Mouse (Mus musculus) B cell, adult 2 months (primary cell): ENCODE data around the gene B4galt2.

Experiments
- DNase-seq, 2 experiments: peaks; one replicate each; pipeline ENCODE4 v3.0.0; 2022

Gene B4galt2

GRCm38 (mm10) chr4:117867000-117867399, 16.3 kb downstream of the B4galt2 start:
- DNase-seq = no peak

- DNase-seq = peak; percentile 28 to 33
Observed at GRCm38 (mm10) chr4:117866083-117866482, 17.2 kb downstream of the B4galt2 start.

- DNase-seq = no peak
Observed at GRCm38 (mm10) chr4:117862823-117863222, 20.5 kb downstream of the B4galt2 start.

DNA sequence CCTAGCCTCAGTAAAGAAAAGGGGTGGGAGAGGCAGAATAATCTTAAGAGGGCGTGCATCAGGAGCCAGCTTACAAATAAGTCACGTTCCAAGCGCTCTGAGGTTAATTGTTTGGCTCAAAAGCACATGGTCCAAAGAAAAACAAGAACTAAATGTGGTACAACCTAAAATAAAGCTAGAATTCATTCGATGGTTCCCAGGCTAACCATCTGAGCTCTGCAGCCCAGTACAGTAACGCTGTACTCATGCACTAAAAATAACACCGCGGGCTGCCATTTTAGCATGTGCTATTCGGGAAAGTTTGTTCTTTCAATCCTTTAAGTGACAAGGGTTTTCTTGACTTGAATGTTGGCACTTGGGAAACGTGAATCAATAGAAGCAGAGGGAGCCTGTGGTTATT, 22.7 kb downstream of the B4galt2 start:
- no peak for DNase-seq

DNA sequence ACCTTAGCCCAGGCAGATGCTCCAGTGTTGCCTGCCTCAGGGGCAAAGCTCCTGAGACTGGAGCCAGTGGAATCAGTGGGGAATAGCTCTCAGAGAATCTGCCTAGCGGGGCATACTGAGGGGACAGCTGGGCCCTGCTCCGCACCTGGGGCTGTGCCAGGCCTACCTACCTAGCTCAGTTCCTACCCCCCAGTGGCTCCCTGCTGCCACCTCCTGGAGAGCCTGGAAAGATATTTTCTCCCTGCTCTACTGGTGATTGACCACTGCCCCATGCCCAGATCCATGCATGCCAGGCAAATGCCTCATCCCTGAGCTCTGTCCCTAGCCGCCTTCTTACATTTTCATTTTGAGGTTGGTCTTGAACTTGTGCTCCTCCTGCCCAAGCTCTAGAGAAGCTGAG, 24.5 kb downstream of the B4galt2 start:
- DNase-seq = peak; percentile 63 to 64

- DNase-seq = no peak
Observed at GRCm38 (mm10) chr4:117855146-117855545, 28.1 kb downstream of the B4galt2 start.

GRCm38 (mm10) chr4:117852152-117852868, 31.0 kb downstream of the B4galt2 start:
- DNase-seq = no peak

DNA sequence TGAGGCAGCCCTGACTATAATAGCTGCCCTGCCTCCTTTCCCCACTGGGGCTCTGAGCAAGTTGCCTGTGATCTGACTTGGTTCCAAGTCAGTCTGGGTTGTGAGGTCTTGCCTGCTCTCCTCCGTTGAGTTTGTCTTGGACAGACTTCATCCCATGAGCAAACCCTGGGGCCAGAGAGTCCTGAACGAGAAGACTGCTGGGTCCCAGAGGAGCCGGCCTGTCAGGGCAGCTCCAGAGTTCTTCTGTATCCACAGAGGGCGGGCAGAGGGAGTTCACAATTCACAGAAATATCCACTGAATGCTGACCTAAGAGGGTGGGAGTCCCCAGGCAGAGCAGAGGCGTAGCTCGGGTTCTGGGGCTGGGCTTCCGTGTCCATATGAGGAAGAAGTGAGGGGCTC, 32.4 kb downstream of the B4galt2 start:
- no peak for DNase-seq

- no peak for DNase-seq
Observed at GRCm38 (mm10) chr4:117850176-117850575, 33.1 kb downstream of the B4galt2 start.

DNA sequence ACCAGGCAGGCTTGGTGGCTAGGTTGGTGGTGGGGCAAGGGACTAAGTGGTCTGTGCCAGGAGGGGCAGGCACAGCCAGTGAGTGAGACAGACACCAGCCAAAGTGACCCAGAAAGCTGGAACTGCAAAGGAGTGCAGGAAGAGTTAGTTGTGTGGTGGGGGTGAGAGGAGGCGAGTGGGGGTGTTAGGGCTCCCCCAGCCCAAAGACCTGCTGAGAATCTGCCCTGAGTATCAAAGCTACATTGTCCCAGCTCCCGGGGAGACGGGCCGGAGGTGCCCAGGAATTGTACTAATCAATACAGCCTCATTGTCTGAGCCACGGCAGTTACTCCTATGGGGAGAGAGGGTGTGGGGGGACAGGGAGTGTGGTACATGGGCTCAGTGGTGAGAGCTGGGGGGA, 33.8 kb downstream of the B4galt2 start:
- no peak for DNase-seq

DNA sequence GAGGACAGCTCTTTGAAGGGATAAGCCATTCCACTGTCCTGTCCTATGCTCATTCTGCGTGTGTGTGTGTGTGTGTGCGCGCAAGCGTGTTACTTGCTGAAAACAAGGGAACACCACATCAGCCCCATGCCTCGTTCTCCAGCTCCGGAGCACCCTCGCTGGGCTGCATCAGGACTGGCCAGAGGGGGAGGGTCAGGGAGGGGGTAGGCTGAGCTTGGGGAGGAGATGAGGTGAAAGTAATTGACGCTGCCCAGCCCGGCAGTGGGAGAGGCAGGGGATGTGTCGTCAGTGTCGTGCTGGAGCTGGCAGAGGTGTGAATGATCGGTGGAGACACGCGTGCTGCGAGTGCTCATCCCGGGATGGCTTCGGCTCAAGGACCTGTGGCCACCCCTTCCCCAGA, 34.2 kb downstream of the B4galt2 start:
- no peak for DNase-seq

DNA sequence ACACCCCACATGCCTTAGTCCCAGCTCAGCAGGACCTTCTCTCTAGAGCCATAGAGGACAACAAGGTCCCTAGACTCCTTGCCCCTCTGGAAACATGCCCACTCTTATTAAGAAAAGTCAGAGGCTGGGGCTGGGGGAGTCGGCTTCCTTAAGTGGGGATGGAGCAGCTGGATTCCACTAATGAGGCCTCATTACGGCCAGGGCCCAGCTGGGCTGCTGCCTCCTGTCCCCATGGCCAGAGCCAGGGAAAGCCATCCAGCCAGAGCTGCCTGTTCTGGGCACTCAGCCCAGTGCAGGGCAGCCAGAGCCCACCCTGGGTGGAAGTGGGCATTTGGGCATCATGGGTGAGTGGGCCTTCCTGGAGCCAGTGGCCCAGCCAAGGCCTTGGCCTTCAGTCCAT, 36.3 kb downstream of the B4galt2 start:
- DNase-seq = no peak

- DNase-seq = no peak
Observed at GRCm38 (mm10) chr4:117846261-117846660, 37.0 kb downstream of the B4galt2 start.

GRCm38 (mm10) chr4:117845316-117845715, 38.0 kb downstream of the B4galt2 start:
- no peak for DNase-seq

DNA sequence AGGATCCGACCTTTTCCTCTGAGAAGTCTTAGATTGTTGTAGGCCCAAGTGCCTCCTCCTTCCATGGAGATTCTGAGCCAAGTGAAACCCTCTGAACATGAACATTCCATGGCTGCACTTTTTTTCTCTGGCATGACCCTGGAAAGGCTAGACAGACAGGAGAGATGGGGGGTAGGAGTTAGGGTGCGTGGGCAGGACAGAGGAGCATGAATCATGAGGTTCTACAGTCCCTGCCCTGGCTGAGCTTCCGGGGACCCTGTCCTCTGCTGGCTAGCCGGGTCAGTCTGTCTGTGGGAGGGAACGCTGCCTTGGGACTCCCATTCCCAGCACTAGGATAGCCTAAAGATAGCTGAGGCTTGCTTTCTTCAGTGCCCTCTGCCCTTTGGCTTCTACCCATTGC, 38.8 kb downstream of the B4galt2 start:
- no peak for DNase-seq

GRCm38 (mm10) chr4:117843101-117843500, 40.2 kb downstream of the B4galt2 start:
- DNase-seq = no peak

GRCm38 (mm10) chr4:117841566-117841965, 41.7 kb downstream of the B4galt2 start:
- DNase-seq = no peak

DNA sequence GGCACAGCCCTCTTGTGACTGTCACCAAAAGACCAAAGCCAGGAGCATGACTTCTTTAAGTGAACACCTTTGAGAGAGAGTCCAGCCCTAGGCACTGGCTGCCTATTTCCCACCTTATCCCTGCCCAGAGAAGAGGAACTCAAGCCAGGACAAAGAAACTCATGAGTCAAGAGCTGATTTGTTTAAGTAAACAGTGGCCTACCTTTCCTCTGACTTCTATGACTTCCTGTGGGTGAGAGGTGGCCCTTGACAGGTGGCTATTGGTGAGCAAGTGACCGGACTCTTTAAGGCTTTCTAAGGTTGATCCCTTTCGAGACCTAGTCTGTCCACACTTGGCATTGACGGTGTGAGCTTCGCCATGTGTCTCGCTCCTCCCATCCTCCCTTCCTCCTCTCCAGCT, 42.5 kb downstream of the B4galt2 start:
- DNase-seq = no peak

- DNase-seq = no peak
Observed at GRCm38 (mm10) chr4:117839366-117839765, 43.9 kb downstream of the B4galt2 start.

- DNase-seq = no peak
Observed at GRCm38 (mm10) chr4:117837271-117837670, 46.0 kb downstream of the B4galt2 start.

GRCm38 (mm10) chr4:117836204-117836767, 47.0 kb downstream of the B4galt2 start:
- DNase-seq = peak; percentile 86 to 88

DNA sequence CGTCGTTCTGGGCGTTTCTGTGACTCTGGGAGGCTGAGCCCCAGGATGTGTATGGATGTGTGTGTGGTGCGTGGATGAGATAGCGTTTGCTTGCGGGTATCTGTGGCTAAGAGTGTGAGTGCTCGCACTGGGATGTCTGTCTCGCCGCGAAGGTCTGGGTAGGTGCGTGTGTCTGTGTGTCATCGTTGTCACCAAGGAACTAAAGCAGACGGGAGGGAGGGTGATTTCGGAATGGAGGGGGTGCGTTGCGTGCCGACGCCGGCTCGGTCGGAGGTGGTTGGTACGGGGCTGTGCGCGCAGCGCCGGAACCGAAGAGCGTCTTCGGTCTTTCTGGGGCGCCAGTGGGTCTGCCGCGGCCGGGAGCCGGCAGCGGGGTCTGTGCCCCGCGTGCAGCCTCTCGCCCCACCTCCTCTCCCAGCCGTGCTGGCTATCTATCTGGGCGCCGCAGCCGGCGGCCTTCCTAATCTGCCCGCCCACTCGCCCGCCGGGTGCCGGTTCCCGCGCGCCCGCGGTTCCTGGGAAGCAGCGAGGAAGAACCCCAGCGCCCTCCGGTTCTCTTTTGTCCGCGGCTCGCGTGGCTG, 47.7 kb downstream of the B4galt2 start:
- peak; percentile 30 to 44 for DNase-seq

DNA sequence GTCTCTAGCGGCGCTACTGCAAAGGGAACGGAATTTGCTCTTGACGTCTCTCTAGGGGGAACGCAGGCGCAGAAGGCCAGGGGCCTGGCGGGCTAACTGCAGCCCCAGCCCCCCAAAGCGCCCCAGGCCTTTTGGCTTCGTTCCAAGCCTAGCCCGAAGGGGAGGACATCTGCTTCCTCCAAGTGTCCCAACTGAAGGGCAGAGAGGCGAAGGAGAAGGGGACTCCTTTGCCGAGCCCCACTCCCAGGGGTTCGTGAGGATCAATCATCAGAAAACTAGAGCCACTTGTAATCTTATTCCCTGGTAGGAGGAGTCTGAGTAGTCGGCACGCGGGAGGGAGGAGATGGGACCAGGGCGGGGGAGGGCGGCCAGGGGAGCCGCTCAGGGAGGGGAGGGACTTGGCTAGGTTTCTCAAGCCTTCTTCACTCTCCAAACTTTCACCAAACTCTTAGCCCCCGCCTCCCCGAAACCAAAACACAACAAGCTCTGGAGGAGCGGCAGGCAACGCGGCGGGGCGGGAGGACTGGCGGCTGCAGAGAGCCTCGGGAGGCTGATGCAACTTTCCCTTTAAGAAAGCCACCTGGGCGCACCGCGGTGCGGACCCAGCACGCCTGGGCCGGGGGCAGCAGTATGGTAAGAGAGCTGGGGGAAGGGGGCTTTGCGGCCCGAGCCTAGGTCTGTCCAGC, 48.3 kb downstream of the B4galt2 start:
- DNase-seq = peak; percentile 34 to 38

DNA sequence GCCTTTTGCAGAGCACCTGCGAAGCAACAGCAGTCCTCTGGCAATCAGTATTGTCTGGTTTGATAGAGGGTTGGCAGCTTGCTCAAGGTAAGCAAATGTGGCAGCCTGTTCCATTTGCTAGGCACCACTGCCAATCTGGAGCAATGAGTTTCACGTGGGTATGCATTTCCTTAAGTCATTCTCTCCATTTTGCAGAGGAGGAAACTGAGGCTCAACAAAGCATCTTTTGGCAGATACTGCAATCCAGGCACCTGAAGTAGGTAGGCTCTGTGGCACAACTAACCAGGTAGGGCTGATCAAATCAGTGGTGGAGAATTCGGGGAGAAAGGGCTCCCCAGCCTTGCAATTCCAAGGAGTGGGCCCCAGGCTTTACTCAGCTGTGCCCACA, 48.8 kb downstream of the B4galt2 start, which contains the start of gene Slc6a9:
TSS of gene Slc6a9 (plus strand) at position 50 of the 388 bp plus-strand sequence.
- DNase-seq = no peak
